Mouse (Mus musculus) cerebellum, adult 2 months (tissue): ENCODE data around the gene Cog2.

Experiments
- CTCF ChIP-seq: fragments of 200-500 bp; IDR thresholded peaks from 2 replicates; pipeline ENCODE4 v1.5.1; 2011; ENCODE audit warnings: low read depth, mild to moderate bottlenecking, control low read depth, low read length, moderate library complexity, borderline replicate concordance; ENCODE audit not compliant: insufficient read depth
- POLR2A ChIP-seq: fragments of 200-500 bp; IDR thresholded peaks from 2 replicates; pipeline ENCODE4 v1.6.1; 2011; ENCODE audit warnings: low read length, control low read depth, borderline replicate concordance; ENCODE audit not compliant: insufficient read depth

DNA sequence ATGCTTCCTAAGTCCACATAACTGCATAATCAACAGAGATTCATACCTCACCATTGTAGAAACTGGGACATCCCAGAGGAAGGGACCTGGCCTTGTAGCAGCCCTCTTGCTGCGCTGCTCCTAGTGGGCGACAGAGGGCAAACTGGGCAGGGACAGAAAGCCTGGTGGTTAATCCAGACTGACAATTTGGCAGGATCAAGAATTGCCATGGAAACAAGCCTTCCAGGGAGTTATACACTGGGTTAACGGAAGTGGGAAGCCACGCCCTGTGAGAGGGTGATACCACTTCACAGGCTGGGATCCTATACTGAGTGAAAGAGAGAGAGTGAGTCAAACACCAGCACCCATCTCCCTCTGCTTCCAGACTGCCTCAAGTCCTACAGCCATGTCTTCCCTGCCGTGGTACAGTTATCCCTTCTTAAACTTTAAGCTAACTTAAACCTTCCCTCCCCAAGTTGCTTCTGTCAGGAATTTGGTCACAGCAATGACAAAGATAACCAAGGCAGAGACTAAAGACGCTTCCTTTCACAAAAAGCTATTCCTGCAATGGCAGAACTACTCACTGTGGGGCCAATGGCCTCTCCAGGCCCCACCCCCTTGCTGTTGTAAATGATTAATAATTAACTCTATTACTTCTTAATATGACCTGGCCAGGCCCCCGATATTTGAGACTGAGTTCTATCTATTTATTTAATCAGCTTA is 21.2 kb upstream of the Cog2 start:
- TF ChIP-seq CTCF: no peak
- TF ChIP-seq POLR2A: no peak
